Mouse (Mus musculus): ENCODE measurements around the gene Pcgf2.

The Pcgf2 gene

DNA sequence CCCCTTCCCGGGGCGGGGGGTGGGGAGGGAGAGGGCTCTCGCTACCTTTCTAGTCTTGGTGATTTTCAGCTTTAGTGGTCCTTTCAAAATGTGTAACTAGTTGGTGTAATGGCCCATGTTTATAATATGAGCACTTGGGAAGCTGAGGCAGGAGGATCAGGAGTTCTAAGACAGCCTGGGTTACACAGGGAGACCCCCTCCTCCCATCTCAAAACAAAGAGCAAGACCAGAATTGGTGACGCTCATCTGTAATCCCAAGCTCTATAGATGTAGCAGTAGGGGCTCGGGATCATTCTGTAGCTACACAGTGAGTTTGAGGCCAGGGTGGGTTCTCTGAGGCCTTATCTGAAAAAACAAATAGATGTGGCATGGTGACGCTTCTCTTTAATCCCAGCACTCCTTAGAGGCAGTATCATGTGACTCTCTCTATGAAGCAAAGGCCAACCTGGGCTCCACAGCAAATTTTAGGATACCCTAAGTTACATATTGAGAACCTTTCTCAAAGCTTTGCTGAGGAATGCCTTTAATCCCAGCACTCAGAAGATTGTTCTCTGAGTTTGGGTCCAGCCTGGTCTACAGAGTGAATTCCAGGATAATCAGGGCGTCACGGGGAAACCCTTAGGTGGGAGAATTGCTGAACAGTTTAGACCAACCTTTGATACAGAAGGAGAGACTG, 56.8 kb downstream of the Pcgf2 start:
- DNase-seq = no peak

DNA sequence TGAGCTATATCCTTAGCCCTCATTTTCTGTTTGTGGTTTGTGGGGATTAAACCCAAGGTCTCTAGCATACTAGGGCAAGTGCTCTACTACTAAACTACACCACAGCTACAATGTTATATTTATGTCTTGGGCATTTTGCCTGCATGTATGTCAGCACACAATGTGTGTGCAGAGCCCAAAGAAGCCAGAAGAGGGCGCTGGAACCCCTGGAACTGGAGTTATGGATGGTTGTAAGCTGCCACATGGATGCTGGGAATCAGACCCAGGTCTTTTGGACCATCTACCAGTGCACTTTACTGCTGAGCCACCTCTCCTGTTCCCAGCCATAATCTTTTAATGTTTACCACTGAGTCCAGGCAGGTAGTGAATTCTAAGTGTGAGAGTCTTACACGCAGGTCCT, 57.6 kb downstream of the Pcgf2 start:
- DNase-seq = no peak

DNA sequence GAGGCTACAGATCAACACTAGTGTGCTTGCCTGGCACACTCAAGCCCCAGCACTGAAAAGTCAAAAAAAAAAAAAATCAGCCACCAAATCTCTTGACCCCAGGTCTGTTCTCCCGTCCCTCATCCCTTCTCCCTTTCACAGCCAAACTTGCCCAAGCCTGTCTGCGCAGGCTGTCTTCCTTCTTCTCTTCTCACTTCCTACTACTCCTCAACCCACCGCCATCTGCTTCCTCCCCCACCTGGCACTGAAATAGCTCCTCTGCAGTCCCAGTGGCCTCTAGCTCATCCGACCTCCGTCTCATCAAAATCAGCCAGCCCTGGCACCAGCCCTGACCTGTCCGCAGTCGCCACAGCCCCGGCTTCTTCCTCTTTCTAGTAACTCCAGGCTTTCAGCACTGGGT, 58.6 kb downstream of the Pcgf2 start:
- no peak for DNase-seq

Measured in cerebellum, adult 9-11 months (tissue).